Mouse (Mus musculus): ENCODE measurements around the gene Tcf21.

DNA sequence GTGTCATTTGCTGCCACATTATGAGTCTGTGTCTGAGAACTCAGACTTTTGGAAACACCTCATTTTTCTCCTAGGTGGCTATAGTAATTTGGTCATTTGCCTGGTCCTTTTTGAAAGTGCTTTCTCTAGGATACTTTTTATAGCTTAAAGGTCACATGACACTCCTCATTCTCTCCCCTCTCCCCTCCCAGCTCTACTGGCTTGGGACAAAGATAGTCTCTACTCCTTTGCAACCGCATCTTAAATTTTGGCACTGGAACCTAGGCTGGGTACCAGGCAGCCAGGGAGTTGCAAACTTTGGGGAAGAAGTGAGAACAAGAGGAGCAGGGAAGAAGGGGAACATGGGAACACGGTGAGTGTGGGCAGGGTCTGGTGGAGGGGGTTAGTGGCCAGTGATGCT lies 5.2 kb downstream of the Tcf21 start:
- TF ChIP-seq CTCF (IDR thresholded peaks at IDR 0.05; ENCODE audit: control insufficient read depth, insufficient read depth, insufficient read length) = no peak
- no peak for TF ChIP-seq MAX (IDR thresholded peaks at IDR 0.05)
- TF ChIP-seq CEBPB (IDR thresholded peaks at IDR 0.05; ENCODE audit: low read depth) = no peak
- no peak for TF ChIP-seq USF1 (IDR thresholded peaks at IDR 0.05; ENCODE audit: low read depth)
- TF ChIP-seq MYOG (IDR thresholded peaks at IDR 0.05; ENCODE audit: control insufficient read depth, extremely low read depth, insufficient read length) = no peak
- TF ChIP-seq MYOD1 (IDR thresholded peaks at IDR 0.05; ENCODE audit: control insufficient read depth, insufficient read length, low read depth) = no peak
